Mouse (Mus musculus) right cerebral cortex, postnatal 25 days (tissue): ENCODE data around the gene Tmprss13.
A peak's percentile ranks its signal among the peaks of the same experiment; 100 is the strongest.

ENCODE experiments used
- DNase-seq: peaks from one replicate; pipeline ENCODE4 v3.0.0; 2022

Tmprss13 gene

DNA sequence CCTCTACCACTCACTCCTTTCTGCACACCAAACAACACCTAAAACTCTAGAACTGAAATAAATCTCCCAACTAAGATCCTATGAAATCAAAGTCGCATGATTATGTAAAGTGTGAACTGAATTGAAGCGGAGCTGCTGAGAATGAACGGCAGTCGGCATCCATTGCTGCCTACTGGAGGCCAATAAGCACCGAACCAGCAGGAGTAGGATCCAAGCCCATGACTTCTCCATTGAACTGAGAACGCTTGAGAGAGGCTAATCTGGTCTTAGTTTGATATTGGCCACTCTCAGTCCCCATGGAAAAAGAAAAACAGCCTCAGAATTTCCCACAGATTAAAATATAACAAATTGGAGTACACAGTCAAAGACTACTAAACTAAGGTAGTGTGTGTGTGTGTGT lies 65.0 kb downstream of the Tmprss13 start:
- DNase-seq: no peak

DNA sequence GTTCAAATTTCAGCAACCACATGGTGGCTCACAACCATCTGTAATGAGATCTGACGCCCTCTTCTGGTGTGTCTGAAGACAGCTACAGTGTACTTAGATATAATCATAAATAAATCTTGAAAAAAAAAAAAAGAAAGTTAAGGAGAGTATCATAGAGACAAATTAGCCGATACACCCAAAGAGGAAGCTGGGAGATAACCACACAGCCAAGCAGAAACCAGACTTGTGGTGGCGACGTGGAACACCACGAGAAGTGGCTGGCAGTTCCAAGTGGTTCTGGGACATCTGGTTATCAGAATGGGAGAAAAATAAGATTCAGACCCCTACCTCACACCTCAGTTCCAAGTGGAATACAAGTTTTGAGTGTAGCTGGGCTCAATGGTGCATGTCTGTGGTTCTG lies 67.8 kb downstream of the Tmprss13 start:
- DNase-seq: no peak

DNA sequence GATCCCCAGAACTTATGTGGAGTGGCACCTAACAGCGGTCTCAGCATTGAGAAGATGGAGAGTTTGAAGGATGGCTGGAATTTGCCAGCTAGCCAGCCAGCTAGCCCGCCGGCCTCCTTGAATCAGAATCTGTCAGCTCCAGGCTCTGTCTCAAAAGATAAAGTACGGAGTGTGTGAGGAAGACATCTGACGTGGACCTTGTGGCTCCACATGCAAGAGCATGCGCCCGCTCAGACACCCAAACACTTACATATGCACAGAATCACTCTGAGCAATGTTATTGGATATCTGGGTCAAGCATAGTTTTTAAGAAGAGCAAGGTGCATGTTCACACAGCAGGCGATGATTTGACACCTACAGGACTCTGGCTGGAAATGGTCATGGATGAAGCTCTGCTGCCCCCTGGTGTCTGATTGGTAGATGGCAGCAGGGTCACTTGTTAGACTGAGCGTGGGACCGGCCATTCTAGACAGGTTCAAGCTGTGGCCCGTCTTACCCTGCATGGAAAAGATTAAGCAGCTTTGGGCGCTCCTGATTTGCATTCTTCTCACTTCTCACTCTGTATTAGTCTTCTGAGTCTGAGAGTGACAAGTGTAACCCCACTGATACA lies 69.6 kb downstream of the Tmprss13 start:
- peak; percentile 77 for DNase-seq

DNA sequence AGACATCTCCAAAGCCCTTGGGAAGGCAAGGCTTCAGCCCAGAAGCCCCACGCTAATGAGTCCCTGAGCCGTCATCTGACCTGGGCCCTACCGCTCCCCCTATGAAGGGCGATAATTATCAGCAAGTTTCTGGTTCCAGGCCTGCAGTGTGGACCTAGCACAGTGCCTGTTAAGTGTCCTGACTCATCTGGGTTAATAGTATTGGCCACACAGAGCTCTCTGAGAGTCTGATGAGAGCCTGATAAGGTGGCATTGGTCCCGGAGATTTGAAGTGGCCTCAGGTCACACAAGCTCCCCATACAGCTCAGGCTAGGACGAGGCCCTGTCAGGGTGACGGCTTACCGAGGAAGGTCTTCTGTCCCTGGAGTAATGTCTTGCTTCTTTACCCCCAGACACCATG lies 70.7 kb downstream of the Tmprss13 start:
- DNase-seq: no peak

DNA sequence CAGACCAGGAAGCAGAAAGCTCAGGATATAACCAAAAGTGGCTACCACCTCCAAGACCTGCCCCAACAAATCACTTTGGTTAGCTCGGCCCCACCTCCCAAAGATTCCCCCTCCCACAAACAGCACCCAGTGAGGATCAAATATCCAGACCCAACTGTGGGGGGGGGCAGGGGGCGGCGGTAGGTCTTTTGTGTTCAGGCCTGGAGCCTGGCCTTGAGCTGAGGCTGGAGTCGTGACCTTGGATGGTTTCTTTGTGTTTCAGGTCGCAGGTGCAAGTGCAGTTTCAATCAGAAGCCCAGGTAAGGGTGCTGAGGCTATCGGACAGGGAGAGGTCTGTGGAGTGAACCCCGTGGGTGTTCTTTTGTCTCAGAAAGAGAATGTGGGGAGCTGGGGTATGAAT lies 72.4 kb downstream of the Tmprss13 start:
- DNase-seq: no peak

DNA sequence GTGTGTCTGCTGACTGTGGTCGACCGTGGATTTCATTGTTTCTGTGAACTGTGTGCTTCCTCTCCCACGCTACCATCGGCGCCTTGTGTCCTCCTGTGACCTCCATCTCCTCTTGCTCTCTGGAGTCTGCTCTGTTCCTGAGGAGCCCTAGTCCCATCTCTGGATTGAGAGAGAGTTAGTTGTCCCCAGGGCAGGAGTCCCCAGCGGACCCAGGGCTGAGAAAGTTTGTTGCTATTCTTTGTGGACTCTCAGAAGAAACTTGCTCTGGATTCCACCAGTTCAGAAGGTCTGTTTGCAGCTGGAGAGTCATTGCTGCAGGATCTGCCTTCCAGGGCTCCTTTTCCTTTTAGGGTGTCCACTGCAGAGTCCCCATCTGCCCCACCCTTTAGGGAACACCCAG lies 76.3 kb downstream of the Tmprss13 start:
- no peak for DNase-seq

DNA sequence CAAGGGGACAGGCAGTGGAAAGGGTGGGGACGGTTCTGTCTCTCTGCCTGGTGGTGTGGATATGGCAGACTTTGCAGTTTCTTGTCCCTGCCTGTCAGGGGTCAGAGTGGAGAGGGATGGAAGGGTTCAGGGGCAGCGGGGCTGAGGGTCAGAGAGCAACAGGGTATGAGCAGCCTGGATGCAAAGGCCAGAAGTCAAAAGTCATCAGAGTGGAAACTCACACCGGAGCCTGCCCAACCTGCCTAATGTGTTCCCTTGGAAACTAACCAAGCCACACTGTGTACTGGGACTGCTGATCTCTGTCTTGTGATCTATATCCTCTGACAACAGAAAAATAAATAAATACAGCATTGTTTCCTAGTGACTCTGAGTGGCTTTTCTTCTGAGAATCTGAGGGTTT lies 76.9 kb downstream of the Tmprss13 start:
- DNase-seq: no peak
